Mouse (Mus musculus) forebrain, embryonic 16.5 days (tissue): ENCODE results near the gene Ghrh. TPM values are rescaled to one million over a fixed set of nuclear protein-coding genes. Genes with fewer than 3 reads are reported as not detected.

Experiments
- ATAC-seq: fragments of 200-750 bp; cut with Nextera tagmentation; 2 replicates; pipeline ENCODE4 v1.8.0; 2017; ENCODE audit warnings: mild to moderate bottlenecking, moderate library complexity
- H3K27ac ChIP-seq: fragments of 300-500 bp; sonication (generic); 2 replicates; pipeline ENCODE4 v1.5.1; 2014; ENCODE audit warnings: low read length, control low read depth
- H3K27me3 ChIP-seq: fragments of 300-500 bp; sonication (generic); replicated peaks from 2 replicates; pipeline ENCODE4 v1.6.1; 2014; ENCODE audit warnings: low read length; ENCODE audit not compliant: control insufficient read depth, insufficient read depth
- H3K36me3 ChIP-seq: fragments of 300-500 bp; sonication (generic); 2 replicates; pipeline ENCODE4 v1.6.1; 2014; ENCODE audit not compliant: control insufficient read depth, insufficient read depth
- H3K4me1 ChIP-seq: fragments of 300-500 bp; sonication (generic); replicated peaks from 2 replicates; pipeline ENCODE4 v1.6.1; 2014; ENCODE audit warnings: low read length; ENCODE audit not compliant: control insufficient read depth, insufficient read depth
- H3K4me2 ChIP-seq: fragments of 300-500 bp; sonication (generic); 2 replicates; pipeline ENCODE4 v1.6.1; 2014; ENCODE audit warnings: mild to moderate bottlenecking, low read length, control low read depth
- H3K4me3 ChIP-seq: fragments of 300-500 bp; sonication (generic); replicated peaks from 2 replicates; pipeline ENCODE4 v1.5.1; 2014; ENCODE audit warnings: mild to moderate bottlenecking, low read length, control low read depth
- H3K9ac ChIP-seq: fragments of 300-500 bp; sonication (generic); replicated peaks from 2 replicates; pipeline ENCODE4 v1.6.1; 2014; ENCODE audit warnings: low read depth, low read length, control low read depth
- H3K9me3 ChIP-seq: fragments of 300-500 bp; sonication (generic); 2 replicates; pipeline ENCODE4 v1.6.1; 2016; ENCODE audit warnings: low read length; ENCODE audit not compliant: control insufficient read depth
- WGBS: fragments of 180-500 bp; shearing (Covaris S2); extraction: QIAGEN DNeasy Blood & Tissue Kit; methylation state at CpG from one replicate; pipeline ENCODE4 v1.1.7; 2014; 5-methylcytosine and 5-hydroxymethylcytosine counted together
- polyA plus RNA-seq: library from polyadenylated mRNA; unstranded; fragments of >200 nt; fragmentation: Nextera tagmentation; extraction: Ambion mirVana; gene quantifications from 2 replicates; pipeline ENCODE4 v1.2.1, GENCODE M21; 2015

Ghrh gene
- polyA plus RNA-seq, 1 experiment from 2014 or later: 0.80 TPM

DNA sequence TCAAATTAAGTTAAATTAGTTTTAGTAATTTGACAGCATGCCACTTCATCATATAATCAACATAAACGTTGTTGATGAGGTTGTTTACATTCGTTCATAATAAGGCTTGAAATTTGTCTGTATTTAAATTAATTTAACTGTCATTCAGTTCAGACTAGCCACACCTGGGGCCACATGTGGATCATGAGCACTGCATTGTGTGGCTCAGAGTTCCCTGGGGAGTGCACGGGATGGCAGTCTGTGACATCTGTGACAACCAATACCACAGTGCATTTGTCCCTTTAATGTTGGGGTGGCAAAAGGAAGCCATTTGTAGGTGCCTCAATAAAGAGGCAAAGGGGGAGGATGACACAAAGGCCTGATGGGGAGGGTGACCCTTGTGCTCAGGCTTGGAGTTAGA lies 29.7 kb upstream of the Ghrh start:
- Histone ChIP-seq H3K27ac (no peak overlapping the region), H3K27me3 (no peaks in the 10 kb centered on the region), H3K4me3 (no peak overlapping the region), H3K4me2 (no peak overlapping the region), H3K4me1 (peaks cover 10% of the 10 kb centered on the region), H3K9me3 (no peaks in the 10 kb centered on the region), H3K9ac (no peak overlapping the region), H3K36me3 (peaks cover 3% of the 10 kb centered on the region; the same call in 1 of the 2 replicates)
- 44% methylated on average over 3 of the region's 3 CpGs for WGBS
- no peak for ATAC-seq

DNA sequence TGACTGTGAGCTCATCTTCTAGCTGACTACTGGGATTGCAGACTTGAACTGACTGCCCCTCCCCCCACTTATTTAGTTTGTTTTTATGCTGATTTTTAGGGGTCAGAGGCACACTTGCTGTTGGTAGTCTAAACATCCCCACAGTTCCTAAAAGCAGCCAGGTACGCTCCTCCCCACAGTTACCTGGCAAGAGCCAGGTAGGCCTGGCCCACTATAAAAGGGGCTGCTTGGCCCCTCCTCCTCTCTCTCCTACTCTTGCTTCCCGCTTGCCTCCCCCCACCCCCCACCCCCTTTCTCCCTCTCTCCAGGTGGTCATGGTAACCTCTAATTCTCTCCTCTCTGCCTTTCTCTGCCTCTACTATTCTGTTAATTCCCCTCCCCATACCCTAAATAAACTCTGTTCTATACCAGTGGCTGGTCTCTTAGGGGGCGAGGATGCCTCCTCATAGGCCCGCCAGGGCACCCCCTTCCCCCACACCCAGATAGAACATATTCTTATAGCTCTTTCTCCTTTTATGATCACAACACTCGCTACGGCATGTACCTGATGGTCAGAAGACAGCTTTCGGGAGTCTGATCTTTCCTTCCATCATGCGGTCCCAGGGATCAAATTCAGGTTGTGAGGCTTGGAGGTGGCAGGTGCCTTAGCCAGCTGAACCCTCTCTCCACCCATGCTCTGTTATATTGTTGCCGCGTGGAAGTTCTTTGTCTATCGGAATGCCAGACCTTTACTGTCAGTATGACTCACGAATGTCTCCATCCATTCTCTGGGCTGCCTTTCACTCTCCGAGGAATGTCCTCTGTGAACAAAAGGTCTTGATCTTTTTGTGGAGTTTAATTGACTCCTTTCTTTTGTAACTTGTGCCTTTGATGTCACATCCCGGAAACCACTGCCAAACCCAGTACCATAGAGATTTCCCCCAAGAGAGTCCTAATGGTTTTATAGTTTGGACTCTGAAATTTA lies 28.8 kb upstream of the Ghrh start:
- Histone ChIP-seq H3K27me3 (no peaks in the 10 kb centered on the region), H3K4me3 (no peak overlapping the region), H3K27ac (no peak overlapping the region), H3K9me3 (no peaks in the 10 kb centered on the region), H3K36me3 (peaks cover 3% of the 10 kb centered on the region; the same call in 1 of the 2 replicates), H3K4me1 (peaks cover 10% of the 10 kb centered on the region), H3K4me2 (0 out of 2 replicates have a peak overlapping the region, but pooled peaks have one; percentile 11), H3K9ac (0 out of 2 replicates have a peak overlapping the region, but pooled peaks have one; percentile 16)
- ATAC-seq: no peak
- WGBS: 9% methylated on average over 14 of the region's 14 CpGs

- Histone ChIP-seq H3K4me2 (no peak overlapping the region), H3K4me1 (peaks cover 13% of the 10 kb centered on the region), H3K27me3 (no peaks in the 10 kb centered on the region), H3K4me3 (no peak overlapping the region), H3K27ac (no peak overlapping the region), H3K9ac (no peak overlapping the region), H3K9me3 (no peaks in the 10 kb centered on the region), H3K36me3 (peaks cover 3% of the 10 kb centered on the region; the same call in 1 of the 2 replicates)
- 52% methylated on average over 8 of the region's 8 CpGs for WGBS
- ATAC-seq: no peak
Measured at GRCm38 (mm10) chr2:157375051-157375450, 27.7 kb upstream of the Ghrh start.

GRCm38 (mm10) chr2:157373681-157374080 lies 26.4 kb upstream of the Ghrh start:
- Histone ChIP-seq H3K27me3 (no peaks in the 10 kb centered on the region), H3K9ac (no peak overlapping the region), H3K4me1 (peaks cover 17% of the 10 kb centered on the region), H3K9me3 (no peaks in the 10 kb centered on the region), H3K36me3 (no peaks in the 10 kb centered on the region), H3K27ac (no peak overlapping the region), H3K4me3 (no peak overlapping the region), H3K4me2 (no peak overlapping the region)
- no peak for ATAC-seq
- 85% methylated on average over 3 of the region's 3 CpGs for WGBS

DNA sequence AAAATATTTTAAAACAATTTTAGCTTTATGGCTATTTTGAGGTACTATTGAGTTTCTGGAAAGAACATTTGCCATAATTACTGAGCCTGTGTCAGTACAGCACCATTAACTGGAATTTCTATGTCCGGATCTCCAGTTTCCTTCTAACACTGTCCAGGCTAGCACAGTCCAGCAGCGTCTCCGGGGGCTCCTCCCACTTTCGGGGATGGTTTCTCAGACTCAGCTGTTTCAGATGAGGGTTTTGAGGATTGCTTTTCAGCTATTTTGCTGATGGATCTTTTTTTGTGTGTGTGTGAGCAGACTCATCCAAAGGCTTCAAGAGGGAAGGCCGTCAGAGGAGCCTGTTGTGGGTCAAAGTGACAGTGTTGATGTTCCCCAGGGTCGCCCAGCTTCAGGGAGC lies 24.4 kb upstream of the Ghrh start:
- Histone ChIP-seq H3K27me3 (no peaks in the 10 kb centered on the region), H3K36me3 (no peaks in the 10 kb centered on the region), H3K4me1 (peaks cover 28% of the 10 kb centered on the region), H3K9ac (no peak overlapping the region), H3K27ac (no peak overlapping the region), H3K9me3 (no peaks in the 10 kb centered on the region), H3K4me2 (no peak overlapping the region), H3K4me3 (no peak overlapping the region)
- WGBS: 82% methylated on average over 6 of the region's 6 CpGs
- no peak for ATAC-seq

GRCm38 (mm10) chr2:157367991-157368390 lies 20.7 kb upstream of the Ghrh start:
- peak overlapping the region; percentile 91 for H3K4me3 ChIP-seq
- H3K27me3 ChIP-seq: no peaks in the 10 kb centered on the region
- H3K4me1 ChIP-seq: peaks cover 18% of the 10 kb centered on the region
- WGBS: 10% methylated on average over 13 of the region's 13 CpGs
- H3K9ac ChIP-seq: peak overlapping the region; percentile 93
- no peaks in the 10 kb centered on the region for H3K9me3 ChIP-seq
- H3K4me2 ChIP-seq: peak overlapping the region; percentile 93
- H3K36me3 ChIP-seq: no peaks in the 10 kb centered on the region
- no peak; the same call in 1 of the 2 replicates for ATAC-seq
- H3K27ac ChIP-seq: peak overlapping the region; percentile 75

DNA sequence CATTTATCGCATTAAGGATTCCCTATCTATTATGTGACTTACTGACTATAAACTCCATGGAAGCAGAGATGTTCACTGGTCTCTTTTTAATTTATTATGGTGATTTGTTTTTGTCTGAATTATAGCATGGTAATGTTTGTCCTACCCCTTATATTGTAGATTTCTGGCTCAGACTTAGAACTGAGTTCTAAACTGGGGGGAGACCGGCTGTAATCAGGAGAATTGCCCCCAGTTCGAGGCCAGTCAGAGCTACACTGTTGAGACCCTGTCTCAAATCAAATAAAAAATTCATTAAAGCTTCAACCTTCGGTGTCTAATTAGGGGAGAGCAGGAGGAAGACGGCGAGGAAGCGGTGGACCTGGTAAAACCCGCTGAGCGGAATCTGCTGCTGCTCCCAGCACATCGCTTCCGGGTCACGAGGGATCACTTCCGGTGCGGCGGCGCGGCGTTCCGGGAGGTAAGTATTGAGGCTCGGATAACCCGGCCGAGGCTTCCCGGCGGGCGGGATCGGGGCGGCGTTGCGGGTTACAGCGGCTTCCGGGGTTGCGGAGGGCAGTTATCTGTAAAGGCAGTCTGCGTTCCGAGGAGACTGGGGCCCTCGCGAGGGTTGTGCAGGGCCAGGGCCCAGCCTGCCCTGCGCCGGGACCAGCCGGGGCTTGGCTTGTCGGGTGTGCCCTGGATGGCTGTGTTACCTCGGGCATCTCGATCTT lies 20.0 kb upstream of the Ghrh start, which contains the start of gene Manbal:
TSS of gene Manbal (plus strand) at position 411 of the 710 bp plus-strand sequence.
- Histone ChIP-seq H3K4me1 (peaks cover 18% of the 10 kb centered on the region), H3K9ac (peak within 1 kb of the TSS; percentile 93), H3K27me3 (no peaks in the 10 kb centered on the region), H3K27ac (peak within 1 kb of the TSS; percentile 75), H3K4me2 (peak within 1 kb of the TSS; percentile 93), H3K36me3 (no peaks in the 10 kb centered on the region), H3K4me3 (peak within 1 kb of the TSS; percentile 91), H3K9me3 (no peaks in the 10 kb centered on the region)
- 4% methylated on average over 42 of the region's 42 CpGs for WGBS
- peak; percentile 94 for ATAC-seq

DNA sequence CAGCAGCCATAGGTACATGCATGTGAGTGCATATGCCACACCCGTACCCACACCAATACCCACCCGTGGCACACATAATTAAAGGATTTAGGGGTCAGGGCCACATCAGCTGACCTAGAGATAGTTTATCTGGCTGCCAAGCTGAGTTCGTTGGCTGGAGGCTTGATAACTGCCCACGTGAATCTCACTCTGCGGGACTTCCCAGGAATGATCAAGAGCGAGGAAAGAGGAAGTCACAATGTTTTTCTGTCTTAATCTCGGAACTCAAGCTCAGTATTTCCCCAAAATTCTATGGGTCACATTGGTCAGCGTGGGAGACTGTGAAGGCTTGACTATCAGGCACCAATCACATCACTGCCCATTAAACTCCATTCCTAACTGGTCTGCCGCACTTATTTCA lies 19.5 kb upstream of the Ghrh start:
- H3K36me3 ChIP-seq: no peaks in the 10 kb centered on the region
- no peak overlapping the region for H3K4me3 ChIP-seq
- H3K4me1 ChIP-seq: peaks cover 18% of the 10 kb centered on the region
- H3K9me3 ChIP-seq: no peaks in the 10 kb centered on the region
- no peak overlapping the region for H3K9ac ChIP-seq
- peak overlapping the region; percentile 93 for H3K4me2 ChIP-seq
- 87% methylated on average over 9 of the region's 9 CpGs for WGBS
- no peak for ATAC-seq
- no peaks in the 10 kb centered on the region for H3K27me3 ChIP-seq
- H3K27ac ChIP-seq: no peak overlapping the region

DNA sequence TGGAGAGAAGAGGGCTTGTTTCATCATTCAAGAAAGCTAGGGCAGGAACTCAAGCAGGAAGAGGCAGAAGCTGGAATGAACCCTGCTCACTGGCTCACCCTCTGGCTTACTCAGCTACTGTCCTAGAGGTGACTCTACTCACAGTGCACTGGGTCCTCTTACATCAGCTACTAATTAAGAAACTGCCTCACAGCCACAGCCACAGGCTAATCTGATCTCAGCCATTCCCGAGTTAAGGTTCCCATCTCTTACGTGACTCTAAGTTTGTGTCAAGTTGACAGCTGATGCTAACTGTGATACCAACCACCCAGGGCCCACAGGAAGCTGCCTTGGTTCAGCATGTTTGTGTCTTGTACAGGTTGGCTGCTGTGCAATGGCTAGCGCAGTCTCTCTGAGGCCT lies 15.7 kb upstream of the Ghrh start:
- no peaks in the 10 kb centered on the region for H3K36me3 ChIP-seq
- no peaks in the 10 kb centered on the region for H3K9me3 ChIP-seq
- H3K4me1 ChIP-seq: peaks cover 5% of the 10 kb centered on the region
- no peak overlapping the region for H3K9ac ChIP-seq
- ATAC-seq: no peak
- H3K4me3 ChIP-seq: no peak overlapping the region
- 90% methylated on average over 3 of the region's 3 CpGs for WGBS
- no peak overlapping the region for H3K27ac ChIP-seq
- H3K27me3 ChIP-seq: no peaks in the 10 kb centered on the region
- H3K4me2 ChIP-seq: no peak overlapping the region
